Mouse (Mus musculus) spleen, adult 2 months (tissue): ENCODE results near the gene Rxrb. TPM values are rescaled to one million over a fixed set of nuclear protein-coding genes. Genes with fewer than 3 reads are reported as not detected.
"Not testable (repeated sequence)": the region's sequence is repeated elsewhere in the genome, so short reads cannot be mapped to it uniquely, and the experiment has no call there.

Experiments
- DNase-seq, 2 experiments: peaks; one replicate each; pipeline versions ENCODE4 v3.0.0 to v3.0.0-alpha.2; 2012 to 2021; ENCODE audit warnings: low spot score in 2 of 2, low read depth in 1 of 2
- H3K27ac ChIP-seq: fragments of 200-500 bp; 2 replicates; pipeline ENCODE4 v1.5.1; 2012; ENCODE audit warnings: low read length, inconsistent platforms; ENCODE audit not compliant: insufficient read depth
- H3K27me3 ChIP-seq: fragments of 200-500 bp; 2 replicates; pipeline ENCODE4 v1.6.1; 2012; ENCODE audit warnings: mild to moderate bottlenecking, moderate library complexity, low read length, inconsistent platforms; ENCODE audit not compliant: control insufficient read depth, insufficient read depth
- H3K36me3 ChIP-seq: fragments of 200-500 bp; 2 replicates; pipeline ENCODE4 v1.6.1; 2012; ENCODE audit warnings: mild to moderate bottlenecking, low read length, inconsistent platforms; ENCODE audit not compliant: control insufficient read depth, insufficient read depth
- H3K4me1 ChIP-seq: fragments of 200-500 bp; 2 replicates; pipeline ENCODE4 v1.6.1; 2011; ENCODE audit warnings: inconsistent platforms; ENCODE audit not compliant: control insufficient read depth, insufficient read depth, insufficient read length
- H3K4me3 ChIP-seq: fragments of 200-500 bp; 2 replicates; pipeline ENCODE4 v1.5.1; 2011; ENCODE audit warnings: mild to moderate bottlenecking, inconsistent platforms; ENCODE audit not compliant: insufficient read depth, insufficient read length; ENCODE audit errors: extremely low read depth
- CTCF ChIP-seq: fragments of 200-500 bp; IDR thresholded peaks from 2 replicates; pipeline ENCODE4 v1.5.1; 2011; ENCODE audit warnings: mild to moderate bottlenecking, inconsistent platforms; ENCODE audit not compliant: insufficient read depth, insufficient read length, insufficient replicate concordance; ENCODE audit errors: extremely low read depth
- POLR2A ChIP-seq: fragments of 200-500 bp; IDR thresholded peaks from 2 replicates; pipeline ENCODE4 v1.6.1; 2011; ENCODE audit warnings: low read depth, low read length, inconsistent platforms
- WGBS: fragments of 180-500 bp; shearing (Covaris S2); methylation state at CpG from one replicate; pipeline ENCODE4 v1.1.7; 2018; 5-methylcytosine and 5-hydroxymethylcytosine counted together
- polyA plus RNA-seq: library from polyadenylated mRNA; depleted of rRNA; stranded (reverse); fragments of >200 nt; gene quantifications from 2 replicates; pipeline ENCODE4 v1.2.3, GENCODE M21; 2012; rRNA removed

Rxrb gene
- polyA plus RNA-seq, result 76.9 and 99.7 TPM in 2 replicates

- no peaks in the 10 kb centered on the region for H3K27me3 ChIP-seq
- peak within 1 kb of the TSS; percentile 91 for H3K4me3 ChIP-seq
- WGBS, result under 1% methylated on average over 86 of the region's 88 CpGs
- peaks cover 29% of the 10 kb centered on the region for H3K36me3 ChIP-seq
- peaks cover 19% of the 10 kb centered on the region; the same call in 1 of the 2 replicates for H3K4me1 ChIP-seq
- peak; percentile 96 to 98 for DNase-seq
- peak within 1 kb of the TSS; percentile 94 for H3K27ac ChIP-seq
- peak; percentile 79 for TF ChIP-seq POLR2A
- no peak for TF ChIP-seq CTCF
Measured at GRCm38 (mm10) chr17:34031465-34032173, at the start of gene Rxrb, which contains the start of gene Slc39a7. Rxrb (plus strand) TSS chr17:34031812. Slc39a7 (minus strand) TSS chr17:34031682.

DNA sequence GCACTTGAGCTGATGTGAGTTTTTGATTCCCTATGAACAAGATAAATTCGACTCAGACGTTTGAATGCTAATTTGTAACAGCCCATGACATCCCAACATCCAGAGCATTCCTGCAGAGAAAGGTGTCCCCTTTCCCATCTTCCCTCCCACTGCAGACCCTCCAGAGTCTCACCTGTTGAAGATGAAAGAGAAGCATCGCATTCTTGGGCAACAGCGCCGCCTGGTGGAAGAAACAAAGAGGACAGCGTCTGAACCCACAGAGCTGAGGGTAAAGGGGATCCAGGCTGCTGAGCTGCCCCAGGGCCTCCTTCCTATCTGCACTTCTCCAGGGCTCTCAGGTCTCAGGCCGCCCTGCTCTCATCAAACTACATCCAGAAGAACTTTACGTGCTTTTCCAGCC, 49.5 kb upstream of the Rxrb start:
- H3K4me1 ChIP-seq, result peaks cover 22% of the 10 kb centered on the region
- 12% methylated on average over 8 of the region's 8 CpGs for WGBS
- TF ChIP-seq CTCF, result peak; percentile 47; the same call in 1 of the 2 replicates
- H3K36me3 ChIP-seq, H3K4me3 ChIP-seq, H3K27me3 ChIP-seq, H3K27ac ChIP-seq: not testable (repeated sequence)
- peak in 1 of 2 experiments; percentile 67 for DNase-seq

GRCm38 (mm10) chr17:33991788-33992664, 39.6 kb upstream of the Rxrb start:
- TF ChIP-seq CTCF (peak; percentile 59; the same call in 1 of the 2 replicates), POLR2A (no peak)
- H3K27ac ChIP-seq, result no peak overlapping the region
- DNase-seq, result peak; percentile 54 to 73
- H3K4me3 ChIP-seq, result no peak overlapping the region
- H3K4me1 ChIP-seq, result peaks cover 3% of the 10 kb centered on the region; the same call in 1 of the 2 replicates
- H3K27me3 ChIP-seq, result no peaks in the 10 kb centered on the region
- peaks cover 9% of the 10 kb centered on the region for H3K36me3 ChIP-seq
- 38% methylated on average over 10 of the region's 10 CpGs for WGBS

- DNase-seq, result no peak
- Histone ChIP-seq H3K4me1 (peaks cover 6% of the 10 kb centered on the region; the same call in 1 of the 2 replicates), H3K36me3 (peaks cover 23% of the 10 kb centered on the region), H3K27ac (no peak overlapping the region), H3K27me3 (no peaks in the 10 kb centered on the region), H3K4me3 (no peak overlapping the region)
- TF ChIP-seq CTCF, result no peak
- no peak for TF ChIP-seq POLR2A
- WGBS, result 88% methylated on average over 8 of the region's 8 CpGs
Measured at GRCm38 (mm10) chr17:33994959-33995358, 36.7 kb upstream of the Rxrb start.

- no peak for DNase-seq
- 74% methylated on average over 3 of the region's 3 CpGs for WGBS
- TF ChIP-seq CTCF, result no peak
- TF ChIP-seq POLR2A, result no peak
Measured at GRCm38 (mm10) chr17:33995651-33996050, 36.0 kb upstream of the Rxrb start.

DNA sequence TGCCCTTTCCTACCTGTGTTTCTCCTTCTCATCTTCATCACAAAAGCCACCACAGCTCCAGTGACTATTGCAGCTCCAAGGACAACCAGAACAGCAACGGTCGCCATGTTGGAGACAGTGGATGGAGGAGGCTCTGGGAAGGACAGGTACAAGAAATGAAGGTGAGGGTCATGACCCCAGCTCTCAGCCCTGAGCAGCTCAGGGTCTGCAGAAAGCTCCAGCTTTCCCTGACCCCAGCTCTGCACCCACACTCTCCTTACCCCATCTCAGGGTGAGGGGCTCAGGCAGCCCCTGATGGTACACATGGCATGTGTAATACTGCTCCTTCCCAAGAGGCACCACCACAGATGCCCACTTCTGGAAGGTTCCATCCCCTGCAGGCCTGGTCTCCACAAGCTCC, 34.6 kb upstream of the Rxrb start:
- not testable (repeated sequence) for H3K27ac ChIP-seq, H3K27me3 ChIP-seq, H3K4me3 ChIP-seq, DNase-seq
- H3K4me1 ChIP-seq, result peaks cover 10% of the 10 kb centered on the region; the same call in 1 of the 2 replicates
- WGBS, result 93% methylated on average over 2 of the region's 2 CpGs
- H3K36me3 ChIP-seq, result peaks cover 23% of the 10 kb centered on the region

More at GRCm38 (mm10) chr17:33995651-33996050, 36.0 kb upstream of the Rxrb start:
- no peak overlapping the region for H3K4me3 ChIP-seq
- no peaks in the 10 kb centered on the region for H3K27me3 ChIP-seq
- peaks cover 23% of the 10 kb centered on the region for H3K36me3 ChIP-seq
- H3K27ac ChIP-seq, result no peak overlapping the region
- peaks cover 6% of the 10 kb centered on the region; the same call in 1 of the 2 replicates for H3K4me1 ChIP-seq

DNA sequence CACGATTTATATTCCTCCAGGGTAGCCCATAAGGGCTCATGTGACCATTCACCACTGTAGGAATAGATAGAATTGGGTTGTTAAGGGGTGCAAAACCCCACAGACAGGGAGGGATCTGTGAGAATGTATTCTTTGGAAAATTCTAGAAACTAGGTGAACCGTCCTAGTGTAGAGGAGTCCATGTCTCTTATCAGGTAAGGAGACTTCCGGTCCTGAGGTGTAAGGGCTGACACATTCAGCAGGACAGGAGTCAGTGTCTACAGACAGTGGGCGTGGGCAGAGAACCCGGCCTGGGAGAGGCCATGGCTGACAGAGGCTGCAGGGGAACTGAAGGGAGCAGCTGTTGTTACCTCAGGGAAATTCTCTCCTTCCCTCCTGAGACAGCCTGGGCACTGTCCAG, 32.9 kb upstream of the Rxrb start:
- Histone ChIP-seq H3K36me3 (peaks cover 23% of the 10 kb centered on the region), H3K4me3 (peak overlapping the region; percentile 87), H3K4me1 (peaks cover 10% of the 10 kb centered on the region; the same call in 1 of the 2 replicates)
- not testable (repeated sequence) for DNase-seq, H3K27me3 ChIP-seq, H3K27ac ChIP-seq
- 13% methylated on average over 5 of the region's 5 CpGs for WGBS
